Mouse (Mus musculus) gastrocnemius, postnatal 36 days (tissue): ENCODE results near the gene Dock4. TPM values are rescaled to one million over a fixed set of nuclear protein-coding genes. Genes with fewer than 3 reads are reported as not detected.
"Not testable (repeated sequence)": the region's sequence is repeated elsewhere in the genome, so short reads cannot be mapped to it uniquely, and the experiment has no call there.

ENCODE experiments used
- DNase-seq, 2 experiments: peaks; one replicate each; pipeline ENCODE4 v3.0.0; 2022
- intact Hi-C: fragments of 180-260 bp; cut with DNase I; formaldehyde crosslinking; loops from one replicate; pipeline ENCODE4 v1.15.1; 2025
- total RNA-seq, 2 experiments: library from RNA; stranded (reverse); gene quantifications; 2 replicates each; pipeline ENCODE4 v1.2.3; 2021

Gene Dock4
- total RNA-seq, 2 experiments from 2014 or later, result 10.4 to 11.6 TPM

DNA sequence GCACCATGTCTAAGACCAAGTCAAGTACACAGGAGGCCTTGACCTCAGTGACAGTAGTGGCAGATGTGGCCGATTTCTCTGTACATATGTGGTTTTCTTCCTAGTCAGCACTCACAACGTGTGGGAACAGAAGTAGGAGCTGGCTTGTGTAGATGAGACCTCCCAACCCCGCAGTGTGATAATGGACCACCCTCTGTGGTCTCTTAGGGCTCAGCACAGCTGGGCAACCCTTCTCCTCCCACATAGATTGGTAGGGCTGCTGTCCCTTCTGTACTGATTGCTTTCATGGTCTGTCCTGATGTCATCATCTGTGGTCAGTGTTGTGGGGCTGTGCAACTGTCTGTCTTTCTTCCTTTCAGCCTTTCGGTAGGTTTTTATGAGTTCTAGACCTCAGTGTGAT, 394.1 kb downstream of the Dock4 start:
- intact Hi-C loops, result loop anchor here (5.0 kb wide), 3 partner anchors 257 to 1027 kb away; partner anchors contain the start of gene Lrrn3
- no peak for DNase-seq

DNA sequence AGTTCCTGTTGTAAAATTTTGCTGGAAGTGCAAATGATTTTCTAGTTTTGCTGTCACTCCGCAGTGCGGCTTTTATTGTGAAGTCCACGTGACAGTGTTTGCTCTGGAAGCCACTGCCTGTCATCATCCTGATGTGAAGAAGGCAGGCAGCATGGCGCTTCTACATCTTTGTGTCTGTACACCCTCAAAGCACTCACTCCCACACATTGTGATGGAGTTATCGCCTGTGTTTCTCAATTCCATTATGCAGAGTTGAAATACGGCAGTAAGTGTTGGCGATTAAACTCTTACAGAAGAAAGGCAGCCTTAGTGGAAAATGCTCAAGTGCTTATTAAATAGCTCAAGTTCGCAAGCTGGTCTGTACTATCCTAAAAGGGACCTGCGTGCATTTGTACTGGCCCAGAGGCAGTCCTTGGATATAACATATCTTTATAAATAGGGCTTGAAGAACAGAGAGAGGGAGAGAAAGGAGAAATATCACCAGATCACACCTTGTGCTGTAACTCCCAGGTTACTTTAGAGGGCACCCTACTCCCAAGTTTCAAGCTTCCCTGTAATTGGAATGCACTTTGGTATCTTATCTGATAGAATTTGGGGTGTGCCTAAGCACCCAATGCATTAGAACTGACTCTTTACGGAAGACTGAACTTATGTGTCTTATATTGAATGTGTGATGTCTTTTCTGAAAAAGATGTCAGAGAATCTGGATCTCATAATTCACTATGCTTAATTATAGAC, 396.7 kb downstream of the Dock4 start:
- DNase-seq, result no peak
- intact Hi-C loops, result loop anchor here (5.0 kb wide), 1 partner anchor 255 kb away; no protein-coding TSS in a partner anchor

DNA sequence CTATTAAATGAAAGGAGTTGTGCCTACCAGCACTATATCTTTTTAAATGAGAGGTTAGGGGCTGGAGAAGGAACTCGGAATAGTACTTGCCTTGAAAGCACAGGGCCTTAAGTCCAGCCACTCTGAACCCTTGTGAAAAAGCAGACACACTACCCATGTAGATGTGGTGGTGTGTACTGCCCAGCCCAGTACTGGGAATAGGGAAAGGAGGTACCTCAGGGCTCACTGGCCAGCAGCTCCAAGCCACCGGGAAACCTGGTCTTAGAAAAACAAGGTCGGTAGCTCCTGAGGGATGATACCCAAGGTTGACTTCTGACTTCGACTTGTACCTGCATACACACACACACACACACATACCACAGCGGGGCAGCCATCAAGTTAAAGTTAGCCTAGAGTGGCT, 397.2 kb downstream of the Dock4 start:
- intact Hi-C loops, result loop anchor here (5.0 kb wide), 1 partner anchor 254 kb away; no protein-coding TSS in a partner anchor
- DNase-seq, result no peak

DNA sequence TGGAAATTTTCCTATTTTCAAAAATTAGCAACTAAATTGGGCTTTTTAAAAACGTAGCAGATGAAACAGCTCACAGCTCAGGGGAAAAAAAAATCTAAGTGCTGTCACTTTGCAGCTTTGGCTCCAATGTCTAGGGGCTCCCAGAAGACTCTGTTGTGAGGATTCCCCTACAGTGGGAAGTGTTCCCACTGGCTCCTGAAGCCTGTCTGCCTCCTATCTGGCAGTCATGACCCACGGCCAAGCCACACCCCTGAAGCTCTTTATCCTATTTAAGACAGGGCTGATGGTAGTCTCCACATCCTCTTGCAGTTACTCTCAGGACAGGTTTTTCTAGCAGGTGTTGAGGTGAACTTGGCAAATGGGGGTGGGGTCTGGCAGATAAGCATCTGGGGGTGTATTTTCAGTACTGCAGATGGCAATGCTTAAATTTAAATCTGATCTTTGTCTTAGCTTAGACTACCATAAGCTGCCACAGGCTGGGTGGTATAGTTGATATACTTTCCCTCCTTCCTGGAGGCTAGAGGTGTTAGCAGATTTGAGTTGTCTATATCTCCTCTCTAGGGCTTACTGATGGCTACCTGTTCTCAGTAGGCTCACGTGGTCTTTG, 397.8 kb downstream of the Dock4 start:
- no peak for DNase-seq
- intact Hi-C loops, result loop anchor here (5.0 kb wide), 1 partner anchor 254 kb away; no protein-coding TSS in a partner anchor

DNA sequence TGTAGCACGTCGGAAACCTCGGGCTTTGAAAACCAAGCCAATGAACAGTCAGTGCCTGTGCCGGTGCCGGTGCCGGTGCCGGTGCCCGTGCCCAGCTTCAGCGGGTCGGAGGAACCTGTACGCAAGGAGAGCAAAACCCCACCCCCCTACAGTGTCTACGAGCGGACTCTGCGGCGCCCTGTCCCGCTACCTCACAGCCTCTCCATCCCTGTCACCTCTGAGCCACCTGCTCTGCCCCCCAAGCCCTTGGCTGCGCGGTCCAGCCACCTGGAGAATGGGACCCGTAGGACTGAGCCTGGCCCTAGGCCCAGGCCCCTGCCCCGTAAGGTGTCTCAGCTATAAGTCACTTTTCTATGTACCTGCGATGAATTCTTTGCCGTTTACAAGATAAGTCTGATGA, 398.6 kb downstream of the Dock4 start:
- intact Hi-C loops, result loop anchor here (5.0 kb wide), 1 partner anchor 253 kb away; no protein-coding TSS in a partner anchor

DNA sequence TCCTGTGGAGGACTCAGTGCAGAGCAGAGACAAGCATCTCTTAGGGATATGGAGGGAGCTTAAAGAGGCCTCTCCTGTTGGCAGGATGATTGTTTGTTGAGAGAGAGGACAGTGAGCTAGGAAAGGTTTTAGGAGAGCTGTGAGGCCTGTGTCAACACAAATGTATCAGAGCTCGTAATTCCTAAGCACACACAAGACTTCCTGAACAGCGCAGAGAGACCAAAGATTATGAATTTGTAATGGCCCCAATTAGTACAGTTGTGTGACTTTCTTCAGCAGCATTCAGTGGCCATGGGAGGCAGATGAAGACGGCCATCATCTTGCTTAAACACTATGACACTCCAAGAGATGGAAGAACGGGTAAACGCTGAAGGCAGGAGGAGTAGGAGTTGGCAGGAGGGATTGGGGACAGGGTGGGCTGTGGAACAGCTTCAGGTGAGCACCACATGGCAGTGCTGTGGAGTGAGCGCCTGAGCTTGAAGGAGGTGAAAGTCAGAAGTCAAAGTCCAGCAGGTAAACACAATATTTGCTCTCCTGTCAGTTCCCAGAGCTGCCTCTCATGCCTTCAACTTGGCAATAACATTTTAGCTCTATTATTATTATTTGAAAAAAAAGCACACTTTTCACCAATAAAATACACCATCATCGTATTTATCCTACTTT, 409.1 kb downstream of the Dock4 start:
- no peak for DNase-seq
- intact Hi-C loops, result no loop called here

More for the DNA sequence above, 398.6 kb downstream of the Dock4 start:
- no peak for DNase-seq

DNA sequence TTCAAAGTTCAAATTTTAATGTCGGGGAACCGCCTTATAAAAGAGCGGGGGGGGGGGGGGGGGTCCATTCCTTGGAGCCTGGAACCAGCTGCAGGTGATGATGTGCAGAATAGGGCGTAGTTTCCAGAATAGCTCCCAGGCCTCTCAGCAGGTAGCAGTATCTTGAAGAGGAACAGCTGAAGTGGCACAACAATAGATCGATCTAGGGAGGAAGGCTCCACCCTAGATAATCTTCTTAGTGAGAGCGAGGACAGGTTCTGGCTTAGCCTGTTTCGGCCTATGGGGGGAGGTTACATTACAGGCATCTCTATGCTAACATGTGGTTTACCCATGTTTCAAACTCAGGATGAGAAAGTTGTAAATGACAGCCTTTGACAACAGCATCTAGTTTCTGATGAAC, 411.7 kb downstream of the Dock4 start:
- intact Hi-C loops, result no loop called here
- DNase-seq, result no peak

DNA sequence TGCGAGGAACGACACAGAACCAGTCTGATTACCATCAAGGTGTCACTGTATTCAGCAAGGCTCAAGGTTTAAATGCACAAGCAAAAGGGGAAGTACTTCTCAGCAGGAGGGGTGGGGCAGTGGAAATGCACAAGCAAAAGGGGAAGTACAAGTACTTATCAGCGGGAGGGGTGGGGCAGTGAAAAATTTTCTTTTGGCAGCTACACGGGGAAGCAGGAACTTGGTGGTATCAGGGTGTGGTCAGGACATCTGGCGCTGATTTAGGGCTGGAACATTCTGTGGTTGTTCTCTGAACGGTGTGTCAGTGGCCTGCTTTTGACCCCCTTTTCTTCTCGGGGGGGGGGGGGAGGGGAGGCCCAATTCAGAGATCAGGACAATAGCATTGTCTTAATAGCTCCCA, 413.0 kb downstream of the Dock4 start:
- DNase-seq, intact Hi-C loops: not testable (repeated sequence)

DNA sequence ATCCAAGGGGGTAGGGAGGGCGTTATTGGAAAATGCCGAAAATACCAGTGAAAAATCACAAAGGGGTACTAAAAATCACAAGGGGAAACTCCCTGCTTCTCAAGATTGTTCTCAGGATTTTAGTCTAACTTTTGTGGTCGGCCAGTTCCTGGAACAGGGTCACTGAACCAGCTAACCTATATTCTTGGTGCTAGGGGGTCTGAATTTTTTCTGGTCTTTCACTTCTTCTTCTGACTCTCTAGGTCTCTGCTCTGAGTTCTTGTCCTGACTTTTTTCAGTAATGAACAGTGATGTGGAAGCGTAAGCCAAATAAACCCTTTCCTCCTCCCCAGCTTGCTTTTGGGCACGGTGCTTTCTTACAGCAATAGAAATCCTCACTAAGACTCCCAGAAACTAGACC, 424.6 kb downstream of the Dock4 start:
- intact Hi-C loops, result no loop called here
- no peak for DNase-seq

DNA sequence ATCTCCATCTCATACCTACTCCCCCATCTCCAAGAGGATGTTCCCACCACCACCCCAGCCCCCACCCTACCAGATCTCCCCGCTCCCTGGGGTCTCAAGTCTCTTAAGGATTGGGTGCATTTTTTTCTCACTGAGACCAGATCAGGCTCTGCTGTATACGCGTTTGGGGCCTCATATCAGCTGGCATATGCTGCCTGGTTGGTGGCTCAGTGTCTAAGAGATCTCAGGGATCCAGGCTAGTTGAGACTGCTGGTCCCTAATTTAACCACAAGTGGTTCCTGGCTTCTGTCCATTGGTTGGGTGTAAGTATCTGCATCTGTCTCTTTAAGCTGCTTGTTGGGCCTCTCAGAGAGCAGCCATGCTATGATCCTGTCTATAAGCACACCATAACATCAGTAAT, 427.0 kb downstream of the Dock4 start:
- DNase-seq, result no peak
- intact Hi-C loops, result no loop called here

DNA sequence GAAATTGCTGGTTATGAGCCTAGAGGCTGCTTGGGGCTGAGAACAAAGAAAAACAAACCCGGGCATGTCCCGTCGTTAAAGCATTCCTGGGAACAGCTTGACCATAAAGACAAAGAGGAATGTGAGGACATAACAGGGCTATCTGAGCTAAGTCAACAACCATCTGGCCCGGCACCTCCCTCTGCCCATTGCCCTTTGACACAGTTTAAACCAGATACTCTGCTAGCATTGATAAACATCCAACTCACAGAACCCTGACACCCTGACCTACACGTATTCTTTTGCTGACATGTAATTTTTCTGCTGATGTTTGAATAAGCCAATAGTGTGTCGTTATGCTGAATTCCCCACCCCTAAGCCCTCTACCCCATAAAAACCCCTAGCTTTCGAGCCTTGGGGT, 427.5 kb downstream of the Dock4 start:
- intact Hi-C loops, DNase-seq: not testable (repeated sequence)

DNA sequence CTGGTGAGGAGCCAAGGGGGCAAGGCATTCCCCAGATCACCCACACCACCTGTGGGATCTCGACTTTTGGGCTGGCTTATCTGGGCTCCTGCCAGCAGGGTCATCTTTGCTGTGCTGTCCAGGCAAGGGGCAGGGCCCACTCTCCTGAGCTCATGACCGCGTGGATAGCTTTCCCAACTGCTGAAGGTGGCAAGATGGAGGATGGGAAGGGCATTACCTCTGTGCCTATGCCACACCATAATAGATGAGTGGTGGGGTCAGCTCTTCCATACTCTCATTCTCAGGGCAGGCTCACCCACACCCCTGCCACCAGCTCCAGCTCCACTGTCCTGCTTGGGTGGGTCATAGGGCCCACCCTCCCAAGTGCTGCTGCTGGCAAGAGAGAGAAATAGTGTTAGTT, 439.2 kb downstream of the Dock4 start:
- no peak for DNase-seq
- intact Hi-C loops, result no loop called here

DNA sequence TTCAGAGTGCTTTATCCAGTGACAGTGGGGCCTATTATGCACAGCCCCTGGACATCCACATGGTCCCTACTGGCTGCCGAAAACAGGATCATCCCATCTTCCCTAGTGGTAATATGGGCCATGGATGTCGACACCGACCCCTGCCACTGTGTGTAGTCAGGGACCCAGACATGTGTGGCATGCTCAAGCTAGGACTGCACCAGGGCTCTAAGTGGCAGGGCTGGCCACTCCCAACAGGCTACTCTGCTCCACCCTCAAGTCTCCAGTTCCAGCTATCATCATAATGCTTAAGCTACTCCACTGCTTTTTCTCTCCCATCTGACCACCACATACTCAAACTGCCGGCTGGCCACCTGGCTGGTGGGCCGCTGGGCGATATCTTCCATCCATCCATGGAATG, 439.6 kb downstream of the Dock4 start:
- intact Hi-C loops, result no loop called here

DNA sequence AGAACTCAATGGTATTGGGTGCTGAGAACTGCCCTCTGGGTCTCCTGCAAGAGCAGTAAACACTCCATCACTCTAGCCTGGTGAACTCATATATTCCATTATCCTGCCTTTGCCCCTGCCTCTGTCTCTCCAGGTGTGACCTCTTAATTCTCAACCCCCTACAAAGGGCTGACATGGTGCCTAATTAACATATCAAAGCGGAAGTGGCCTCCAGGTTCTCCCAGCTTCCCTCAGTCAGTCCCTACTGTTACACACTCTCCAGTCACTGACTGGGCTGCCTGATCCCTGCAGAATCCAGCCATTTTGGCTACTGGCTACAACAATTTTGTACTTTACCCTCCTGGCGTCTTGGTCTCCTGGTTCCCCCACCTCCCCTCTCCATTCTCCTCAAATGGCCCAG, 441.7 kb downstream of the Dock4 start:
- no peak for DNase-seq

More for the DNA sequence above, 439.6 kb downstream of the Dock4 start:
- no peak for DNase-seq

DNA sequence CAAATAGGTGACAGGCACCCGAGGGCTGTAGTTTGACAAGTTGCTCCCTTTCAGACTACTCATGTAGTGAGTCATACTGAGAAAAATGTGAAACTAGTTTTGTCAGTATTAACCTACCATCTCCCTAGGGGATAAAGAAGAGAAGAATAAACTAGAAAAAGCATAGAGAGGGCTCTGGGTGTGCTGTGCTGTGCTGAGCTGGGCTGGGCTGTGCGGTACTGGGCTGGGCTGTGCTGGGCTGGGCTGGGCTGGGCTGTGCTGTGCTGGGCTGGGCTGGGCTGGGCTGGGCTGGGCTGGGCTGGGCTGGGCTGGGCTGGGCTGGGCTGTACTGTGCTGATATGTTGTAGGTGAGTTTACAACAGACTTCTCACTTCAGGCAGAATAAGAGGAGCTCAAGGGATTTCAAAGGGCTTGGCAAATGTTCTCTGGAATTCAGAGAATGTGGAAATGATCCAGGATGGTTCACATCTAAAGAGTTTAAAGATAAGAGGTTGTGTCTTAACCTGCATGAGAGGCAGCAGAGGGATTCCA, 442.6 kb downstream of the Dock4 start:
- intact Hi-C loops, result no loop called here

More for the DNA sequence above, 441.7 kb downstream of the Dock4 start:
- intact Hi-C loops, result no loop called here

DNA sequence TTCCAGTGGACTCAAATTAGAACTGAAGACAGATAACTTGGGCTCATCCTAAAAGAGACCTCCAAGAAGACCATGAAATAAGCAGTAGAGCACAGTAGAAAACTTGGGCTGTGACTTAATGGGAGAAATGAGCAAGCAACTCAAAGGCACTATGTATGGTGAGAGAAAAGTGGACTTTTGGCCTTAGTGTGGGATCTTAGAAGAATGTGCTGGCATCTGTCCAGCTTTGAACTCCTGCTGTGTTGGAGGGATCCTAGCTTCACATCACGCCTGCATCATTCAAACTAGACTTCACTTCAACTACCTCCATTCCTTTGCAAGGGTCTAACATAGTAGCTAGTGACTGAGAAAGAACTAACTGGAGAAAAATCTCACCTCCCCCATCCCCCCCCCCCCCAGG, 443.1 kb downstream of the Dock4 start:
- no peak for DNase-seq
- intact Hi-C loops, result no loop called here

More for the DNA sequence above, 442.6 kb downstream of the Dock4 start:
- no peak for DNase-seq

DNA sequence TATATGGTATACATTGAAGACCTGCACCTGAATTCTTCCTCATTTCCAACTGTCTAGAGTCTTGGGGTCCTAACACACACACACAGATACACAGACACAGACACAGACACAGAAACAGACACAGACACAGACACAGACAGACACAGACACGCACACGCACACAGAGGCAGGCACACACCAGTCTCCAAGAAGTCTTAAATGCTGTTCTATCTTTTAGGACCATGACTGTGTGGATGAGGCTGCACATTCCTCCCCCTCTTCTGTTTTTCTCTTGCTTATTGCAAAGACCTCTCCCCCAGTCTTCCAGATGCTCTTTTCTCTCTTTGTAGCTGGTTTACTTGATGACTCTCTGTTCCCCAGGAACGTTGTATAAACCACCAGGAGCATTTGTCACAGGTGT, 443.8 kb downstream of the Dock4 start:
- intact Hi-C loops, result no loop called here
- no peak for DNase-seq

DNA sequence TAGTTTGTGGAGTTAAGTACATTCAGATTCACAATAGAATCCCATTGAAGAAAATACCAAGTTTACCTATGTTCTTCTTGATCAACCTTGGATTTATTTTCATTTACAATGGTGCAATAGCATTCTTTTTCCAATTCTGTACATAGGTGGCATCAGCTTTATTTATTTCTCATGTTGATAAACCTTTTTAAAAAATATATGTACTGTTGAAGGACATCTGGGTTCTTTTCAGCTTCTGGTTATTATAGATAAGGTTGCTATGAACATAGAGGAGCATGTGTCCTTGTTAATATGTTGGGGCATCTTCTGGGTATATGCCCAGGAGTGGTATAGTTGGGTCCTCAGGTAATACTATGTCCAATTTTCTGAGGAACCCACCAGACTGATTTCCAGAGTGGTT, 445.4 kb downstream of the Dock4 start:
- no peak for DNase-seq
- intact Hi-C loops, result no loop called here

DNA sequence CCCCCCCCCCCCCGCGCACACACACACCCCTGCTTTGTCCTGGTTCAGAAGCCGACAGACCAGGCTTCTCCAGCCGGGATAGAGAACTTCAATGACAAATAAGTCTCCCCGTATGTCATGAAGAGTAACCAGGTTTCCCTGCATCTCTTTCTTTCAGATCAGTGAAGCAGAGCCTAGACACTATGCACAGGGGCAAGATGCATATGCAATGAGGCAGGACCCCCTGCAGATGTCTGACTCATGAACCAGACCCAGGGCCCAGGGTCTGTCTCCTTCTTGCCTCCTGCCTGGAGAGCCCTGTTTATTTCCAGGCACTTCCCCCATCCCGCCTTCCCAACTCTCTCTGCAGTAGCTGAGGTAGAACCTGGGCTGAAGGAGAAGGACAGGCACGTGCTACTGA, 448.0 kb downstream of the Dock4 start:
- intact Hi-C loops, result no loop called here
- DNase-seq, result no peak

DNA sequence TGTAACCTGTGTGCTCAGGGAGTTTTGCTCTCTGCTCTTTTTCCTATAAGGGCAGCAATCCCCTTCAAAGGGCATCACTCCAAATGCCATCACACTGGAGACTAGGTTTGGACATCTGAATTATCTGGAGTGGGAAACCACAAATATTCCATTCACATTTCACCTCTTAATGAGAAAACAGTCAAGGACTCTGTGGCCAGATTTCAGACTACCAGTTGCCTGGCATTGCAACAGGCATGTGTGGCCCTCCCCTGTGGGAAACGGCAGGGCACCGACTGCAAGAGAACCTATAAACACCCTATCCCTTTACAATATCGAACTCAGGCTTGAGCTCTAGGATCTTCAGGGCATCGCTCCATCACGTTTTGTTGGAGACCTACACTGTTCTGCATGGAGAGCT, 448.9 kb downstream of the Dock4 start:
- DNase-seq, result no peak
- intact Hi-C loops, result no loop called here
